Mouse (Mus musculus) liver, embryonic 11.5 days (tissue): ENCODE measurements around the gene Iqcf6. TPM values are rescaled to one million over a fixed set of nuclear protein-coding genes. Genes with fewer than 3 reads are reported as not detected.
"Not testable (repeated sequence)": the region's sequence is repeated elsewhere in the genome, so short reads cannot be mapped to it uniquely, and the experiment has no call there.

Experiments
- ATAC-seq: fragments of 200-750 bp; cut with Nextera tagmentation; replicated peaks from 2 replicates; pipeline ENCODE4 v1.8.0; 2017; ENCODE audit warnings: moderate number of reproducible peaks, mild to moderate bottlenecking, moderate TSS enrichment, moderate library complexity; ENCODE audit not compliant: low FRiP score
- DNase-seq: peaks from one replicate; pipeline ENCODE4 v3.0.0-alpha.2; 2017; ENCODE audit warnings: low spot score
- H3K27ac ChIP-seq: fragments of 300-500 bp; sonication (generic); 2 replicates; pipeline ENCODE4 v1.5.1; 2014; ENCODE audit warnings: mild to moderate bottlenecking, low read depth, low read length, control low read depth
- H3K27me3 ChIP-seq: fragments of 300-500 bp; sonication (generic); replicated peaks from 2 replicates; pipeline ENCODE4 v1.6.1; 2014; ENCODE audit warnings: low read length, mixed read lengths; ENCODE audit not compliant: control insufficient read depth, insufficient read depth
- H3K36me3 ChIP-seq: fragments of 300-500 bp; sonication (generic); 2 replicates; pipeline ENCODE4 v1.6.1; 2014; ENCODE audit warnings: mild to moderate bottlenecking, low read length, moderate library complexity, mixed read lengths; ENCODE audit not compliant: control insufficient read depth, insufficient read depth
- H3K4me1 ChIP-seq: fragments of 300-500 bp; sonication (generic); replicated peaks from 2 replicates; pipeline ENCODE4 v1.6.1; 2014; ENCODE audit warnings: low read length, mixed read lengths; ENCODE audit not compliant: control insufficient read depth, insufficient read depth
- H3K4me2 ChIP-seq: fragments of 300-500 bp; sonication (generic); 2 replicates; pipeline ENCODE4 v1.6.1; 2014; ENCODE audit warnings: mild to moderate bottlenecking, control low read depth, moderate library complexity
- H3K4me3 ChIP-seq: fragments of 300-500 bp; sonication (generic); 2 replicates; pipeline ENCODE4 v1.5.1; 2014; ENCODE audit warnings: low read depth, low read length, control low read depth
- H3K9ac ChIP-seq: fragments of 300-500 bp; sonication (generic); 2 replicates; pipeline ENCODE4 v1.6.1; 2014; ENCODE audit warnings: low read depth, low read length, control low read depth
- H3K9me3 ChIP-seq: fragments of 300-500 bp; sonication (generic); 2 replicates; pipeline ENCODE4 v1.6.1; 2016; ENCODE audit warnings: low read length, inconsistent platforms, mixed read lengths; ENCODE audit not compliant: control insufficient read depth
- WGBS: fragments of 180-500 bp; shearing (Covaris S2); extraction: QIAGEN DNeasy Blood & Tissue Kit; methylation state at CpG from one replicate; pipeline ENCODE4 v1.1.7; 2014; 5-methylcytosine and 5-hydroxymethylcytosine counted together
- polyA plus RNA-seq: library from polyadenylated mRNA; unstranded; fragments of >200 nt; fragmentation: Nextera tagmentation; extraction: Ambion mirVana; gene quantifications from 2 replicates; pipeline ENCODE4 v1.2.1, GENCODE M21; 2014

The Iqcf6 gene
- not detected in 2 replicates for polyA plus RNA-seq

DNA sequence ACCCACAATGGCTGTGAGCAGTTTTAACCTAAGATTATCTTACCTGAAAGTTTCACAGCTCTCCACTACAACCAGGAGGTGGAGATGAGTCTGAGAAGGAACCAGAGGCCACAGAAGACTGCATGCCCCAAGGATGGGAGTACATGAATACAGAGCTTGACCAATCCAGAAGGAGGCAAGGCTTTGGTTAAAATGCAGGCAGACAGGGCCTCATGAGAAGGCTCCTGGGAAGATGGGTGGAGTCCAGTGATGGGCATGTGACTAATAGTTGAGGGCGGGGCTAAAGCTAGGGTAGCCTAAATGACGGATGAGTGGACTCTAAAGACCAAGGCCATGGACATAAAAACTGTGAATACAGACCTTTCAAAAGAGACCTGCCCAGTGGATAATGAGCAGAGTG lies at the start of gene Iqcf6:
TSS of gene Iqcf6 (plus strand) at position 301 of the 400 bp plus-strand sequence.
- H3K27me3 ChIP-seq: no peaks in the 10 kb centered on the region
- no peak within 1 kb of the TSS for H3K4me2 ChIP-seq
- H3K27ac ChIP-seq: no peak within 1 kb of the TSS
- WGBS: 66% methylated on average over 2 of the region's 2 CpGs
- H3K4me1 ChIP-seq: no peaks in the 10 kb centered on the region
- no peaks in the 10 kb centered on the region for H3K36me3 ChIP-seq
- no peak for DNase-seq
- no peak for ATAC-seq
- no peak within 1 kb of the TSS for H3K4me3 ChIP-seq
- no peak within 1 kb of the TSS for H3K9ac ChIP-seq
- no peaks in the 10 kb centered on the region for H3K9me3 ChIP-seq

- Histone ChIP-seq H3K36me3 (no peaks in the 10 kb centered on the region), H3K9ac (no peak overlapping the region), H3K27ac (no peak overlapping the region), H3K27me3 (no peaks in the 10 kb centered on the region), H3K4me2 (no peak overlapping the region), H3K9me3 (no peaks in the 10 kb centered on the region), H3K4me3 (no peak overlapping the region), H3K4me1 (no peaks in the 10 kb centered on the region)
- ATAC-seq (no peak), DNase-seq (no peak)
- WGBS: 77% methylated on average over 7 of the region's 7 CpGs
These were observed 46.4 kb upstream of the Iqcf6 start for GRCm38 (mm10) chr9:106580016-106580415.

GRCm38 (mm10) chr9:106582552-106582951 lies 43.8 kb upstream of the Iqcf6 start:
- Histone ChIP-seq H3K9me3 (no peaks in the 10 kb centered on the region), H3K4me3 (no peak overlapping the region), H3K4me2 (no peak overlapping the region), H3K27me3 (no peaks in the 10 kb centered on the region), H3K9ac (no peak overlapping the region), H3K4me1 (no peaks in the 10 kb centered on the region), H3K27ac (no peak overlapping the region), H3K36me3 (no peaks in the 10 kb centered on the region)
- WGBS: 64% methylated on average over 1 of the region's 1 CpGs
- ATAC-seq: no peak
- no peak for DNase-seq

GRCm38 (mm10) chr9:106592158-106592557 lies 34.2 kb upstream of the Iqcf6 start:
- no peak overlapping the region for H3K9ac ChIP-seq
- H3K27me3 ChIP-seq: no peaks in the 10 kb centered on the region
- no peak overlapping the region for H3K27ac ChIP-seq
- WGBS: 85% methylated on average over 5 of the region's 5 CpGs
- DNase-seq: no peak
- H3K36me3 ChIP-seq: no peaks in the 10 kb centered on the region
- no peaks in the 10 kb centered on the region for H3K9me3 ChIP-seq
- ATAC-seq: no peak
- H3K4me1 ChIP-seq: no peaks in the 10 kb centered on the region
- H3K4me3 ChIP-seq: no peak overlapping the region
- H3K4me2 ChIP-seq: no peak overlapping the region

- H3K27ac ChIP-seq, H3K27me3 ChIP-seq, H3K9me3 ChIP-seq, H3K4me2 ChIP-seq, H3K4me3 ChIP-seq, H3K4me1 ChIP-seq, H3K9ac ChIP-seq, DNase-seq, H3K36me3 ChIP-seq, ATAC-seq: not testable (repeated sequence)
- WGBS: 21% methylated on average over 4 of the region's 4 CpGs
These were observed 31.0 kb upstream of the Iqcf6 start for GRCm38 (mm10) chr9:106595402-106595801.

- no peaks in the 10 kb centered on the region for H3K27me3 ChIP-seq
- H3K4me2 ChIP-seq: no peak overlapping the region
- DNase-seq (no peak), ATAC-seq (no peak)
- no peak overlapping the region for H3K4me3 ChIP-seq
- 69% methylated on average over 7 of the region's 7 CpGs for WGBS
- H3K9me3 ChIP-seq: no peaks in the 10 kb centered on the region
- H3K9ac ChIP-seq: no peak overlapping the region
- H3K4me1 ChIP-seq: no peaks in the 10 kb centered on the region
- no peak overlapping the region for H3K27ac ChIP-seq
- H3K36me3 ChIP-seq: no peaks in the 10 kb centered on the region
These were observed 30.5 kb upstream of the Iqcf6 start for GRCm38 (mm10) chr9:106595836-106596235.

DNA sequence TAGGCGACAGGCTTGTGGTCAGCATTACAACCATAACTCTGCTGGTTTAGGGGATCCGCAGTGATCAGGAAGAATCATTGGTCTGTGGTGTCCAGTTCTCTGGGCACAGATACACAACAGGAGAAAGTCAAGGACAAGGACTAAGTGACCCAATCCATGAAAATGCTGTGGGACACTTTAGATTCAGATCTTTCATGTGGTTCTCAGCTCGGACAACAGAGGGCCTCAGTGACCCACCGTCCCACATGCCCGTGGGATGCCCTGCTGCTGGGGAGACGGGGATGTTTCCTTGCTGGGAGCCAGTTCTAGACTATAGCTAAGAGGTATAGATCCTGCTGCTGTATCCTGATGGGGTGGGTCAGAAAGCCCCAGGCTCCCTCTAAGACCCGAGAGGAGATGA lies 27.9 kb upstream of the Iqcf6 start:
- Histone ChIP-seq H3K9me3 (no peaks in the 10 kb centered on the region), H3K4me2 (no peak overlapping the region), H3K27me3 (no peaks in the 10 kb centered on the region), H3K36me3 (no peaks in the 10 kb centered on the region), H3K27ac (no peak overlapping the region), H3K4me3 (no peak overlapping the region), H3K4me1 (no peaks in the 10 kb centered on the region), H3K9ac (no peak overlapping the region)
- ATAC-seq (no peak), DNase-seq (no peak)
- 37% methylated on average over 7 of the region's 7 CpGs for WGBS

DNA sequence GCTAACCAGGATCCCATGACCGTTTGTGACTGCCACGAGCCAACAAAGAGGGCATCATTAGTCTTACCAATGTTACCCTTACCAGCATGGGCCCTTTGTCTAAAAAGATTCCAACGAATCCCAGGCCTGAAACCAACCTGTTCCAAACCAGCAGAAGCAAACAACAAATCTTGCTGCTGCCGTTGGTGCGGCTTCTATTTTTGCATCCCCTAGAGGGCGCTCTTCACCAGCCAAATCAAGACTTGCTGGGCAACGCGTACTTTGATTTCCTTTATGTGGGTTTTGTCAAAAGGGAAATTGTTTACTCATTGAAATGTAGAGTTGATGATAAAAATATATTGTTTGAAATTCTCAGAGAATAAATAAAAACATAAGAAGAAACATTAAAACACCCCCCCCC lies 25.8 kb upstream of the Iqcf6 start:
- Histone ChIP-seq H3K36me3 (no peaks in the 10 kb centered on the region), H3K9ac (no peak overlapping the region), H3K9me3 (no peaks in the 10 kb centered on the region), H3K4me3 (no peak overlapping the region), H3K4me2 (no peak overlapping the region), H3K4me1 (no peaks in the 10 kb centered on the region), H3K27ac (no peak overlapping the region), H3K27me3 (no peaks in the 10 kb centered on the region)
- no peak for DNase-seq
- ATAC-seq: no peak
- 24% methylated on average over 8 of the region's 8 CpGs for WGBS

DNA sequence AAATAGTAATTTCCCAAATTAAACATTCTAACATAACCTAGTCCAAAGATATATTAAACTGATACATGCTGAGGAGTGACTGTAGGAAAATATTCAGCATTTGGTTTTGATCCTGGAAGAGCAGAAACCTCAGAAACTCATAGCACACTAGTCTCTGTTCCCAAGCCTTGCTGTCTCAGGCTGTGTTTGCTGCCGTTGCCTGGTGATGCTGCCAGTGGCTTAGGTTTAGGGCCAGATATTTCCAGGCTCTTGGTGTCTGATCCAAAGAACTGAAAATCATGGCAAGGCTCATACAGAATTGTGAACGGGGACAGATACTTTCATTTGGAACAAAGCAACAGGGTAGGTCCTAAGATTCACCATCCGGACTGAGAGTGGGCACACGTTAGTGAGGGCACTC lies 15.7 kb upstream of the Iqcf6 start:
- H3K4me1 ChIP-seq: no peaks in the 10 kb centered on the region
- no peak overlapping the region for H3K9ac ChIP-seq
- ATAC-seq (no peak), DNase-seq (no peak)
- no peak overlapping the region for H3K27ac ChIP-seq
- no peak overlapping the region for H3K4me3 ChIP-seq
- H3K9me3 ChIP-seq: no peaks in the 10 kb centered on the region
- no peaks in the 10 kb centered on the region for H3K36me3 ChIP-seq
- no peaks in the 10 kb centered on the region for H3K27me3 ChIP-seq
- no peak overlapping the region for H3K4me2 ChIP-seq
- WGBS: 82% methylated on average over 4 of the region's 4 CpGs
